Mouse (Mus musculus): ENCODE measurements around the gene Zbtb16.

- TF ChIP-seq CTCF (IDR thresholded peaks at IDR 0.05; ENCODE audit: low read depth, low read length) (no peak), POLR2A (IDR thresholded peaks at IDR 0.05; ENCODE audit: extremely low read depth, insufficient read depth, low read length) (no peak)
These were observed 14.6 kb downstream of the Zbtb16 start for GRCm38 (mm10) chr9:48821431-48821830.
